Mouse (Mus musculus) T-helper 17 cell (primary cell): ENCODE measurements around the gene Tmed10.

Experiments
- in situ Hi-C, 2 experiments: fragments of 300-600 bp; cut with MboI, MseI; formaldehyde crosslinking; loops; 1 replicate in 1 of 2; 2 replicates in 1 of 2; pipeline ENCODE4 v1.15.1; 2025; ENCODE audit warnings: high pct_unique_total_duplicates in 2 of 2

The Tmed10 gene

DNA sequence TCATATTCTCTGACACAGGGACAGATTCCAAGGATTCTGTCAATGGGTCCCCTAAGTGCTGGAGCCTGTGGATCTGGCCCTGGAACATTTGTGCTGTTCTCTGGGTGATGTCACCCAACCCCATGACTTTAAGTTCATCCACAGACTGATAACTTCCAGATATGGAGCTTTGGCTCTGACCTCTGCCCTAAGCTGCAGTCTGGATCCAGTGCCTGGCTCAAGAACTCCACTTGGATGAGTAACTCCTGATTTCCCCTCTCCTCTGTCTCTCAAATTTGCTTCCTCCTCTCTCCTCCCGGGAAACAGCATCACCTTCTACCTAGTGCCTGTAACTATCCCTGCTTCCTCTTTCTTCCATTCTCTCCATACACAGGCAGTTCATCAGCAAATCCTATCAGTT lies 5.7 kb upstream of the Tmed10 start:
- in situ Hi-C loops, result loop anchor here in 1 of 2 experiments (10.0 kb wide), 1 partner anchor 104 kb away; no protein-coding TSS in a partner anchor

DNA sequence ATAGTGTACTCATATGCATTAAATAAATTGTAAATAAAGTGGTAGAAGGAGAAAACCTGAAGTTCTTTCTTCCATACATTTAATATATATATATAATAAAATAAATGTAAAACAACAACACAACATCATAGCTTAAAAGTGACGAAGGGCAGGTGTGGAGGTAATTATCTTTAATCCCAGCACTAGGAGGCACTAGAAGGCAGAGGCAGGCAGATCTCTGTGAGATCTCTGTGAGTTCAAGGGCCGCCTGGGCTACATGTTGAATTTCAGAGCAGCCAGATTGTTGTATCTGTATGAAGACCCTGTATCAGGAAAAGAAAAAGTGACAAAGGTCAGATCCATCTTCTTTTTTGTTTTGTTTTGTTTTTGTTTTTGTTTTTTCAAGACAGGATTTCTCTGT lies 3.6 kb upstream of the Tmed10 start:
- in situ Hi-C loops, result loop anchor here in 1 of 2 experiments (10.0 kb wide), 1 partner anchor 107 kb away; no protein-coding TSS in a partner anchor

DNA sequence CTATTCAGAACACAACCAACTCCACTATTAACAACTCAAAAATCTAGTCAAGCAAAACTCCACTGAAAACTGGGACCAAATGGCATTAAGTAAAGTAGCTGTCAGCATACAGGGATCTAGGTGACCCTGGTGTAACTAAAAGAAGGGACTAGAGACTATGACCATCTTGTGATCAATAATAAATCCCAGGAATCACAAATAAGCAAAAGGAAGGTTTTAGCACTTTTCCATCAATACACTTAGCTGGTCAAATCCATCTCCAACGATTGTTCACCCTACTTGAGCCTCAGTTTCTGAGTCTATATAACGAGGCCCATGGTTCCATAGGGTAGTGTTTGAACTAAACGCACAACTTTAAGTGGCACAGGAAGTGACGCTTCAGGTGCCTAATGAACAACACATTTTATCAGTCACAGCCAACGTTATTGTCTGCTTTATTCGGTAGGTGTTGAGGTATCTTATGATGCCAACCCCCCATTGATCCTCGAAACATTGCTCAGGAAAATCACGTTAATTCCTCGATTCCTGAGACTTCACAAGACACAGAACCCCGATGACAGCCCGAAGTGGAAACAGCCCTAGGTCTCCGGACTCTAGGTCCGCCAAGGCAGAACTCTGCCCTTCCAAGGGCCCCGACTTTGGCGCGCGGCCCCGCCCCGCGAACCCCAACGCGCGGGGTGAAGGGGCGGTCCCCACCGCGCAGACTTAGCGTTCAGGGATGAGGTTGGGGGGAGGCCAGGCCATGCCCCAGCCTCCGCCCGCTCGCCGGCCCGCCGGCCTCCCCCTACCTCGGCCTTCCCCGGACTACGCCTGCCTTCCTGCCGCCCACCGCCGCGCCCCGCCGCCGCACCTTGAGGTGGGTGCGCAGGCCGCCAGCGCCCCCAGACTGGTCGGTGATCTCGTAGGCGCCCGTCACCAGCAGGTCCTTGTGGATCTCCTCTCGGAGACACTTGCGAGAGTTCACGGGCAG lies 771 bp downstream of the Tmed10 start:
- in situ Hi-C loops, result loop anchor here in 1 of 2 experiments (10.0 kb wide), 1 partner anchor 111 kb away; no protein-coding TSS in a partner anchor

DNA sequence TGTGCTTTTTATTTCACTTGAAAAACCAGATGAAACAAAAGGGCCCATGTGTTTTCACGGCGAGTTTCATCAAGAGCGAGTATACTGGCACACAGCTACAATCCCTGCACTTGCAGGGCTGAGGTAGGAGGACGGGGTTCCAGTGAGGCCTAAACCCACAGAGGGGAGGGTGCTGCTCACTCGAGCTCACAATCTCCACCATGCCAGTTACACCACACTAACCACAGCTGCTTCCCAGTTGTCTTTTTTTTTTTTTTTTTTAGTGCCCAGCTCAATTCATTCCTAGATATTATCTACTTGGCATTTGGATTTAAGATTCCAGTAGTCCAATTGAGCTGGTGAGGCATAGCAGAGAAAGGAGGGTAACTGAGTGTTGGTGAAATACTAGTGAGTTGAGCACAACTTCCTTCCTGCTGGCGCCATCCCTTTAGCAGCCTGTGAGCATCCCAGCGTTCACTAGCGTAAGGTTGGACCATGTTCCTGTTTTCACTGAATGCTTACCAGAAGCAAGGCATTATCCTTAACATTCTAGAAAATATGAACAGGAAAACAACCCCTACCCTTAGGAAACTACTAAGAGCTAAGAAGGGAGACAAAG lies 2.5 kb downstream of the Tmed10 start:
- in situ Hi-C loops, result loop anchor here in 1 of 2 experiments (10.0 kb wide), 1 partner anchor 113 kb away; no protein-coding TSS in a partner anchor

DNA sequence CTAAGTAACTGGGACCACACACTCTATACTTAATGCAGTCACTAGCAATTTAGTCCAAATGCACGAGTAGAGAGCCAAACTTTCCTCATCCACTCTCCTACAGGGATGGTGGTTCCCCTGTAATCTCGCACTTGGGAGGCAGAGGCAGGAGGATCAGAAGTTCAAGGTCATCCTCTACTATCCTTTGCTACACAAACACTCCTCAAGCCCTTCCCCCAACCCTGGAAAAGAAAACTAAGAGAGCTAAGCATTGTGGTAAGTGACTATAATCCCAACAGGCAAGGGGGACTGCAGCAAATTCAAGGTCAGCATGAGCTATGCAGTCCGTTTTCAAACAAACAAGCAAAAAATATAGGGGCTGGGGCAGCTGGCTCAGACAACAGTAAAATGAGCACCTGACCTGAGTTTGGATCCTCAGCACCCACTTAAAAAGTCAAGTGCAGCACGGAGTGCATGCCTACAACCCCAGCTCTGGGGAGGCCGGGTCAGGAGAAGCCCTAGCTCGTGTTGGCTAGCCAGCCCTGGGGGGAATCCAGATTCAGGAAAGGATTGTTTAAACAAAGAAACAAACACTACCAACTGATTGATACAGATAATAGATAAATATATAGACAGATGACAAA lies 6.1 kb downstream of the Tmed10 start:
- in situ Hi-C loops, result no loop called here

DNA sequence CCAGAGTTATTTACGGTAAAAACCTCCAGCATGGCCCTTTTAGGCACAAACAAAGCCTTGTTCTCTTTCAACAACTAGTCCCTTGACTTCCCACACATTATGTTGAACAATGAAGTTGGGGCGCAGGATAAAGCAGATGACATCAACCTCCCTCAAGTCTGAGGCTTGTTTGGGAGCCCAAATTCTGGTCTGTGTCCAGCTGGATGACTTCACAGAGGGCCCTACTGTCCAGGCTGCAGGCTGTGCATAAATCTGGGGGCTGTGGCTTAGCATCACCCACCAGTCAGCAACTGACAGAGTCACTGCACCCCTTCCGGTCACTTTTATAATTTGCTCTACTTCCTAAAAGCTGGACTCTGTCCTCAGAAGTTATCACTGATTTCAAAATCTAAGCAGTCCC lies 8.4 kb downstream of the Tmed10 start:
- in situ Hi-C loops, result no loop called here

DNA sequence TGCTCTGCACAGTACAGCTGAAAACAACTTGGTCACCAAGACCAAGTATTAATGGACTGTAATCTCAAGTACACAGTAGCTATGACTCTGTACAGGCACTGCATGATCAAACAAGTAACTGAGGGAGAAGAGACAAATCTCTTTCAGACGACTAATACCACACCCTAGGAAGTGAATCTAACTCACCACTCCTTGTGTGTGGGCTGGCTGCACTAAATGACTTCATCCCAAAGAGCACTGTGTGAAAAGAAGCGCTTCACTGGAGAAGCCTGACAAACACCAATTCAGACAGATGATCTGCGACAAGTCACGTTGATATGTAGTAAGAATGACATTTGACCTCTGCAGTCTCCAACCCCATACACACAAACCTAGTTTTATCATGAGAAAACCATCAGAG lies 12.1 kb downstream of the Tmed10 start:
- in situ Hi-C loops, result no loop called here

DNA sequence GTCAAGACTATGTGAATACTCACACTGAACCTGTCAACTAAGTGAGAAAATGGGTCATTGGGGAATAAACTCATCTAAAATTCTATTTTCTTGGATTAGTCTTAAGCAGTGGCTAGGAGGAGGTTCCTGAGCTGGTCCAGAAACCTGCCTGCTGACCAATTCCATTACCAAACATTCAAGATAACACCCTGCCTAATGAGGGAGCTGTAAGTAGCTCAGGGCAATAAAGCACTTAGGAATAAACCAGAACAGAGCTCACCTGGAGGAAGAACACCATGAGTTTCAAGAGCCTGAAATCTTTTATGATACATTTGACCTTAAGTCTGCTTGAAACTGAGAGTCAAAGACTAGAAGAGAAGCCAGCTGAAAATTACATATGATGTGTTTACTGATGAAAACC lies 13.1 kb downstream of the Tmed10 start:
- in situ Hi-C loops, result no loop called here

DNA sequence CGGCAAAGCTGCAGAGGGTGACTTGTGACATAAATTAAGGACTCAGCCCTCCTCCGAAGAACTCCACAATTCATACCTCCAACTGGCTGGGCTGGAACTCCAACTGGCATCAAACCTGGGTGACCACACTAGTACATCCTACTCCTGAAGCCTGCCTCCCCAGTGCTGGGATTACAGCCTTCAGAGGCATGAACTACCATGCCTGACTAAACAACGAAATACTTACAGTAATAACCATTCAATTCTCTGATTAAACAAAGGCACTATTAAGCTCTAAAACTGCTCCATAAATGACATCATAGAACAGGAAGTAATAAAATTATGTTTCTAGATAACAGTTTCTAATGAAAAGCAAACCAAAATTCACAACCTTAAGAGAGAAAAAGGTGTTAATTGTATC lies 13.5 kb downstream of the Tmed10 start:
- in situ Hi-C loops, result no loop called here

DNA sequence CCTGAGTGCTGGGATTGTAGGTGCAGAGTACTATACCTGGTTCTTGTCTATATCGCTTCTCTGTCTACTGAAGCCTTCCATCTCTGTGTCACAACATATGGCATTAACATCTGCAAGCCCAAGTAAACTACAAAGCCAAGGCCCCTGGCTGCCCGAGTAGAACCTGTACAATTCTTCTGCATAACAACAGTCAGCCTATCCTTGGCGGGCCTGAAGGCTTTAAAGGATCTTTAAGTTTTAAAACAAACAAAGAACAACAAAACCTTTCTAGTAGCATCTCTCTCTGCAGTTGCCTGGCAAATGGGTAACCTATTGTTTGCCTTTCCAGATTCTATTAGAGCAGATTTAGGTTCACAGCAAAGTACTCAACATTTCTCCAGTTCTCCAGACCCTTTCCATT lies 20.6 kb downstream of the Tmed10 start:
- in situ Hi-C loops, result loop anchor here in 1 of 2 experiments (5.0 kb wide), 1 partner anchor 303 kb away; no protein-coding TSS in a partner anchor

DNA sequence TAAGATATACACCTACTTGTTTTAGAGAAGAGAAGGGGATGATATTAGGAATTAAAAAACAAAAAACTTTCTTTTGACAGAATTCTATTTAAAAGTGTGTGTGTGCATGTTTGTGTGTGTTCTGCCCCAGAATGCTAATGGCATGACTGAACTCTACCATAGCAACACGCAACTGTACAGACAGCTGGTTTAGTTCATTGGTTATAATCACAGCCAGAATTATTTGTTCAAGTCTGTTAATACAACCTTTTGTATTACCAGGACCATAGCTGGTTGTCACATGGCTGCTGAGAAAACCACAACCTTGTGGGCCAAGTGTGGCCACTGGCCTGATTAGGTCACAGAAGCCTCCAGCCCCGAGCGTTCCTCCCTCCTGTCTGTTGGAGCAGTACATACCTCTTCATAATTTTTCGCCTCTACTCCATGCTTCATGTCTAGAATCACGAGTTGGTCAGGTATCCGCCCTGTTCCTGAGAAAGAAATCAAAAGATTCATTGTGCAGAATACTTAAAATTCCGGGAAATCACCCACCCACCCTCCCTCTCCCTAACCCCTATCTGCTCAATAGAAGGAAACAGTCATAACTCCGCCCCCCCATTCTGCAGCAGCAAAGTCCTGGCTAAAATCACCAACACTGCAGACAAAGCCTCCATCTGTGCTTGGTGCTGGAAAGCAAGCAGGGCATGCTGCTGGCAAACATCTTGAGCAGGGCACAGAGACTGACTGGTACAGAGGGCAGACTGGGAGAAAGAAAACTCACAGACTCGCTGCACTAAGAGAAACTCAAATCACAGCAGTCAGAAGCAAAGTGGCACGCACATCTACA lies 24.0 kb downstream of the Tmed10 start:
- in situ Hi-C loops, result loop anchor here in 1 of 2 experiments (5.0 kb wide), 1 partner anchor 307 kb away; no protein-coding TSS in a partner anchor

DNA sequence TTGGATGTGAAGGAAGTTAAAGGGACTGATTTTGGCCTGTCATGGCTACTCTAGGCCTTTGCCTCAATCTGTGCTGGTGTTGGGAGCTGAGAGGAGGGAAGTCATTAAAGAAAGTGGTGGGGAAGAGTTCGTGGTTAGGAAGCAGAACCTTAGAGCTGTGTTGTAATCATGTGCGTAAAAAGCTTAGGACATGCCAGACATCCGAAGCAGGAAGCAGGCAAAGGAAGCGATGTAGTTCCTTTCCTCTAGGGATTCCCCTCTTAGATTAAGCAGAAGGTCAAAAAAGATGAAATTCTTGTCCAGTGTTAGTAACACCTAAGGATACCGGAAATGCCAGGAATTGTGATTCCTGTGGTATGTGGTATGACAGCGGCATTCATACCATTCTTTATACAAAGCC lies 26.3 kb downstream of the Tmed10 start:
- in situ Hi-C loops, result loop anchor here in 1 of 2 experiments (5.0 kb wide), 1 partner anchor 144 kb away; no protein-coding TSS in a partner anchor

DNA sequence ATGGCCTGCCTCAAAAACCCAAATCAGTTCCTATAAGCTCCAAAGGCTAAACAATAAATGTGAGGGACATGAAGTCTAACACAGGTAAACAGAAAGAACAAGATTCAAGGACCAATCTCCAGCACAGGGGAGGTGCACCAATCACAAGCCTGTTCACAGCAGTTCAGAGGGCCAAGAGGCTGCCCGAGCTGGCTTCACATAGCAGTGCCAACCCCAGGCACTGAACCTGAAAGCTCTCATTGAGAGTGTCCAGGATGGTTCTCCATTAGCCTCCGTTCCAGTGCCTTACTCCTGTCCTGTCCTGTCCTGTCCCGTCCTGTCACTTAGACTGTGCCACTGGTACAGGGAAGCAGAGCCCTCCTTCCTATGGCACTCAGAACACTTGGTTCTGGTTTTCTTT lies 27.5 kb downstream of the Tmed10 start:
- in situ Hi-C loops, result loop anchor here in 1 of 2 experiments (5.0 kb wide), 1 partner anchor 145 kb away; no protein-coding TSS in a partner anchor

DNA sequence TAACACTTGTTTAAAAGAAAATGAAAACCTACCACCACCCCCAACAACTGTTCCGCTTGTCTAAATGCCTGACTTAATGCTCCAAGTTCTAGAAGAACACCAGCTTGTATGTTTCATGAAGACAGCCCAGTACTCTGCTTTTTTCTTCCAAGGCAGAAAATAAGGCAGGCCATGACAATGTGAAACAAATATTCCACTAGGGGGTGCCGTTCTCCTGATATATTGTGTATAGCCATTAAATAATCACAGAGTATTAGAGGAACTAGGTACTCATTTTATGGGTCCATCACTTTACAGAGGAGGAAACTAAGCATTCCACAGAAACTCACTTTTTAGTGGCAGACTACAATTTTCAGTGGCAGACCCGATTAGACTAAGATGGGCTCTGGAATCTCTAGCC lies 28.3 kb downstream of the Tmed10 start:
- in situ Hi-C loops, result loop anchor here in 1 of 2 experiments (5.0 kb wide), 1 partner anchor 146 kb away; no protein-coding TSS in a partner anchor

DNA sequence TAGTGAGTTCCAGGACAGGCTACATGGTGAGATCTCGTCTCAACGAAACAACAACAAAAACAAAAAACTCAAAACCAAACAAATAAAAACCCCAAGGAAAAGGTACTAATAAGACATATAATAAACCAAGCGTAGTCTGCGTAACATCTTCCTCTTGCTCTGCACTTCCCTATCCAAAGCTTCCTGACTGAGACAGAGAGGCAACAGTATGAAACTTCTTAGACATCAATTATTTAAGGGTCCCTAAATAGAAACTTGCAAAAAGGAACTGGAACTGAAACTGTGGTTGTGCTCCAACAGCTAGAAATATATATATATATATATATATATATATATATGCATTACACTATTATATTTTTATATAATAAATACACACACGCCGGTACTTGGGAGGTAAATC lies 29.1 kb downstream of the Tmed10 start:
- in situ Hi-C loops, result loop anchor here in 1 of 2 experiments (5.0 kb wide), 1 partner anchor 147 kb away; no protein-coding TSS in a partner anchor

DNA sequence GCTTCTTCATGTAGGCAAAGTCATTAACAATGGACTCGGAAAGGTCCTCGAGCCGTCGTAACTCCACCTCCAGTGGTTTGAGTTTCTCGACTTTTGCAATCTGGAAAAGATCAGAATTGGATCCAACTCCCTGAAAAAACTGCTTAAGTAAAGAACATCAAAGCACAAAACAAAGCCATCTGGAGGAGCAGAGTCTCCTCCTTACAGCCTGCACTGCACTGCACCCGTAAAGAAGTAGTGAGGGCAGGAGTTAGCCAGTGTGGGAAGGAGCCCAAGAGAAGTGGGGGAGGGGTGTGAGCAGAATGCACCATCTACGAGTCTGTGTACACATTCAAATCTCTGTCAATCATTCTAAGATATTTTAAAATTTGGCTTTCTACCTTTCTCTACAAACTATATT lies 30.4 kb downstream of the Tmed10 start:
- in situ Hi-C loops, result loop anchor here (5.0 kb wide), 2 partner anchors 143 to 318 kb away; no protein-coding TSS in a partner anchor

DNA sequence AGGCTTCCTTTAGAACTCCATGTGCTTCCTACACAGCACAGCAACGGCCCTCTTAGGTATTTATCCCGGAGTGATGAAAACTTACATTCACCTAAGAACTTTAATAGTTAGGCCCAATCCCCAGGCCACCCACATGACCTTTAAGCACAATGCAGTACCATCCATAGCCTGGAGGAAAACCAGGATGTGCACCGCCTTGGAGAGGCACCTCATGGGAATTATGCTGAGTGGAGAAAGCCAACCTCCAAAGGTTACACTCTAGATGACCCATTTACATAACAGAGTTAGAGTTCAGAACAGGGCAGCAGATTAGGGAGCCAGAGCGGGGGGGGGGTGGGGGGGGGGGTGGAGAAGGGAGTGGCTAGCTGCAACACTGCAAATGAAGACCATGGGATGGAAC lies 32.3 kb downstream of the Tmed10 start:
- in situ Hi-C loops, result loop anchor here (5.0 kb wide), 2 partner anchors 145 to 320 kb away; no protein-coding TSS in a partner anchor

DNA sequence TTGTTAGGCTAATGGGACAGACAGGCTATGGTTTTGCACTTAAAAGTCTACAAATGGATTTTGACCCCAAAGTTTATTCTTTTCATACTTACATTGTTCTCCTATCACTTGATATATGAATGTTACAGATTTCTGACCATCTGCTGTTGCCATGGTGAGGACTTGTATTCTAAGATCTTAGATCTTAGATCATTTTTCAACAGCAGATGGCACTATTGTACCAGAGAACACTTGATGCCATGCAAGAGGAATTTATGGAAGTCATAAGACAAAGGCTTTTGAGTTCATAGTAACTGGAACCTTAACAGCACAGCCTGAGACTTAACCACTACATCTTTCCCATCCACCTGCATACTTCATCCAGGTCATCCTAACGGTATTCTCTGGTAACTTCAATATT lies 33.5 kb downstream of the Tmed10 start:
- in situ Hi-C loops, result loop anchor here (5.0 kb wide), 2 partner anchors 146 to 321 kb away; no protein-coding TSS in a partner anchor

DNA sequence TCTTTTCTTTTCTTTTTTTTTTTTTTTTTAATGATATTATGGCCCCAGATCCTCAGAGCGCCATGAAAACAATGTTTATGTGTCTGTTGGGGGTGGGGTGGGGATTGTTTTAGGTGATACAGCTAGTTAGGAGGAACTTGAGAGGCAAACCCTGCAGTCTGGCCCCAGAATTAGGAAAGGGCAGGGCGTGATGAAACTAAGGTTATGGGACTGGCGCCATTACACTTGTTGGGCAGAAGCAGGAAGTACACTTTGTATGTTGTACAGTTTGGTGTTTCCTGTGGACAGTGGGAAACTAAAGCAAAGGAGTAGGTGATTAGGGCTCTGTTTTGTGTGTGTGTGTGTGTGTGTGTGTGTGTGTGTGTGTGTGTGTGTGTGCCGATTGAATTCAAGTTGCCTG lies 34.7 kb downstream of the Tmed10 start:
- in situ Hi-C loops, result loop anchor here (5.0 kb wide), 2 partner anchors 147 to 322 kb away; no protein-coding TSS in a partner anchor

DNA sequence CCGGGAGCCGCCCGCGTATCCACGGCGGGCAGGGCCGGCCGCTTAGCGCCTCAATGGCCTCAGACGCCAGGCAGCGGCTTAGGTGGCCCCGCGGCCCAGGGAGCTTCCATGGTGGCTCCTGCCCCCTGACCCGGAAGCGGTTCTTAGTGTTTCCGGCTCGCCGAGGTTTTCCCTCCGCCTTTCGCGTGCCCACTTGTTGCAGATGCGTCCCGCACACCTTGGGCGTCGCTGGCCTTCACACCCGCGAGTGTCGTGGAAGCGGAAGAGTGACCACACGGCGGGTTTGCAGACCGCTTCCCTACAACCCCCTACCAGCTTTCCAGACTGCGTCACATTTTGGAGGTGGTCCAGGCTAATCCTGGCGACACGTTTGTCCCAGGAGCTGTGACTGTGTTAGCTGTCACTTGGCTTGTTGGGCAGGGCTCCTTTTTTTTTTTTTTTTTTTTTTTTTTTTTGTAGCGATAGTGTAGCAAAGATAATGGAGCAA lies 35.4 kb downstream of the Tmed10 start, which contains the start of gene Nek9:
Nek9 (minus strand) TSS at position 120 of the 487 bp plus-strand sequence.
- in situ Hi-C loops, result no loop called here
